Mouse (Mus musculus) C2C12 (cell line): Measurements from ENCODE around the gene Cdk14.

ENCODE experiments used
- CTCF ChIP-seq: IDR thresholded peaks from one replicate; pipeline ENCODE4 v1.5.1; 2011; ENCODE audit not compliant: control insufficient read depth, insufficient read depth, insufficient read length
- MAX ChIP-seq: IDR thresholded peaks from one replicate; pipeline ENCODE4 v1.6.1; 2011; ENCODE audit warnings: mild to moderate bottlenecking, control low read depth
- MYOD1 ChIP-seq: IDR thresholded peaks from one replicate; pipeline ENCODE4 v1.6.1; 2011; ENCODE audit warnings: low read depth; ENCODE audit not compliant: control insufficient read depth, insufficient read length
- MYOG ChIP-seq: IDR thresholded peaks from one replicate; pipeline ENCODE4 v1.6.1; 2011; ENCODE audit not compliant: control insufficient read depth, insufficient read length; ENCODE audit errors: extremely low read depth
- USF1 ChIP-seq: IDR thresholded peaks from one replicate; pipeline ENCODE4 v1.6.1; 2011; ENCODE audit warnings: low read depth, mild to moderate bottlenecking, control low read depth, moderate library complexity

DNA sequence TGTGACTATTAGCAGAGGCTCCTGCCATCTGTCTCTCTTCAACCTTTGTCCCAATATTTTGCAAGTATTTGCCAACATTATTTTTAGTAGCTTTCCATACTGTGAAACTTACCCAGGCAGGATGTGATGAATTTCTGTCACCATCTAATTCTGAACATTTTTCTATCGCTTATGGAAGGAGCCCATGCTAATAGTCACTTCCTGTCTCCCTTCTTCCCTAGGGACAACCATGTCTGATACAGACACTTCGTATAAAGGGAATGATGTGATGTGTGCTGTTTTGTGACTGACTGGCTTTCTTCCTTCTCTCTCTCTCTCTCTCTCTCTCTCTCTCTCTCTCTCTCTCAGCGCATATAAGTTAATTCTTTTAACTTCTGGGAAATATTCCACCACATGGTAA lies 5.3 kb downstream of the Cdk14 start:
- TF ChIP-seq CTCF (no peak), USF1 (no peak), MYOG (no peak), MYOD1 (no peak), MAX (no peak)
